Mouse (Mus musculus): Measurements from ENCODE around the gene Olfr1393. TPM values are rescaled to one million over a fixed set of nuclear protein-coding genes. Genes with fewer than 3 reads are reported as not detected.

Olfr1393 gene
- not detected in 2 replicates for total RNA-seq (2017)

DNA sequence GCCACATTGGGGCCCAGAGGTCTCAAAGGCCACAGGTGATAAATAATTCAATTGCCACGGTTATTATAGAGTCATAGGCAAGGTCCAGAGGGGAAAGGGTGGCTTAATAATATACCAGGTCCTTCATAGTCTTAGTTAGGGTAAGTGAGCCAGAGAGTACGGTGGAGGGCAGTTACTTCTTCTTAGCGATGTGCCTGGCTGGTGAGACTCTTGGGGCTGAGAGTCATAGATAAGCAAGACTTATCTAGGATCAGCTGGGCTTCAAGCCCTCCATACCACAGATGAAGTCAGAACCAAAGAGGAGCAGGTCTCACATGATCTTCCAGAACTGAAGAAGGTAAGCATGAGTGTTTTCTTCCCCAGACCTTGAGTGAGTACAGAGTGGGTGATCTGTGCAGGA lies at the start of gene Olfr1393:
Gene Olfr1393, plus strand, starts transcription at position 83 of the 400 bp plus-strand sequence.
- ATAC-seq (replicated peaks in 1 of 2; ENCODE audit: insufficient read depth in 1 of 2, low FRiP score in 2 of 2, low TSS enrichment in 1 of 2, low read depth in 1 of 2, poor library complexity in 2 of 2, severe bottlenecking in 2 of 2) = no peak

GRCm38 (mm10) chr11:49232781-49233180 lies 45.3 kb upstream of the Olfr1393 start:
- no peak for ATAC-seq (replicated peaks in 1 of 2; ENCODE audit: insufficient read depth in 1 of 2, low FRiP score in 2 of 2, low TSS enrichment in 1 of 2, low read depth in 1 of 2, poor library complexity in 2 of 2, severe bottlenecking in 2 of 2)

DNA sequence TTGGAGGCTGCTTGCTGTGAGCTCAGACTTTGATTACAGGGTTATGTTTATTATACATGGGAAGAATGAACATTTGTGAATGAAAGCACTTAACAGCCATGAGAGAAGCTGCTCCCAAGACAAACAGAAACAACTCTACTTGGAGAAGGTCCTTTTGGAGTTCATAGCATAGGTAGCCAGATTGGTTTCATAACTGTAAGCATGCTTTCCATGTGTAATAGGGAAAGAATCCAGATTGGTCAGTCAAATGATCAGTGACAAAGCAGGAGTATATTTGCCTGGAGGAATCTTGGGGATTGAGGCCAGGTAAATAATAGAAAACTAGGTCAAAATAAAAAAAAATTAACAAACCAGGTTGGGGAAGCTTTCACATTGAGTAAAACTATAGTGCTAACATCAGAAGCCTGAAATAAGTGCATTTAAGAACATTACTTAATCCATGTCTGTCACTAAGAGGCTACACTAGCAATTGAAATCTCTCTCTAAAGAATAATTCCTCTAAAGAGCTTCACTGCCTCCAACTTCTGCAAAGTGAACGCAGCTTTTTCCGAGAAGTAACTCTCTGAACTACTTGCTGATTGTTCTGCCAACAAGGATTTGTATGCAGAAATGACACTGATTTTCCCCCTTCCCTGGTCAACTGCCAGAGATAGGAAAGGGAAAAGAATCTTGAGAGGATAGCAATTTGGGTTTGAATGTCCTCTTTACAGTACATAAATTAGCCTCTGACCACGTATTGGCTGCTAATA lies 42.5 kb upstream of the Olfr1393 start:
- ATAC-seq (replicated peaks in 1 of 2; ENCODE audit: insufficient read depth in 1 of 2, low FRiP score in 2 of 2, low TSS enrichment in 1 of 2, low read depth in 1 of 2, poor library complexity in 2 of 2, severe bottlenecking in 2 of 2) = peak in 1 of 2 experiments; percentile 46; a peak in 1 of 4 replicates

- no peak for ATAC-seq (replicated peaks in 1 of 2; ENCODE audit: insufficient read depth in 1 of 2, low FRiP score in 2 of 2, low TSS enrichment in 1 of 2, low read depth in 1 of 2, poor library complexity in 2 of 2, severe bottlenecking in 2 of 2)
Observed at GRCm38 (mm10) chr11:49236891-49237290, 41.2 kb upstream of the Olfr1393 start.

DNA sequence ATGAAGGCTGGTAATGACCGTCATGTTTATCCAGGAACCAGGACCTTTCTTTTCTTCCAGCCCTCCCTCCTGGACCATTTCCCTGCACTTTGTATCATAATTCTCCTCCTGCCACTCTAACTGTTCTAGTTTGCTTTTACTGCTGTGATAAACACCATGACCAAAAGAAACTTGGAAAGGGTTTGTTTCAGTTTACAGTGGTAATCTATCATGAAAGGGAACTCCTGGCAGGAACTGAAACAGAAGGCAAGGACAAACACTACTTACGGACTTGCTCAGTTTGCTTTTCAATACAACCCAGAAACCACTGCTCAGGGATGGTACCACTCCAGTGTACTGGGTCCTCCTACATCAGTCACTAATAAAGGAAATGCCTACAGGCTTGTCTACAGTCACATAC lies 40.6 kb upstream of the Olfr1393 start:
- ATAC-seq (replicated peaks in 1 of 2; ENCODE audit: insufficient read depth in 1 of 2, low FRiP score in 2 of 2, low TSS enrichment in 1 of 2, low read depth in 1 of 2, poor library complexity in 2 of 2, severe bottlenecking in 2 of 2) = peak; percentile 23 to 38; a peak in 2 of 4 replicates

GRCm38 (mm10) chr11:49240310-49240709 lies 37.8 kb upstream of the Olfr1393 start:
- ATAC-seq (replicated peaks in 1 of 2; ENCODE audit: insufficient read depth in 1 of 2, low FRiP score in 2 of 2, low TSS enrichment in 1 of 2, low read depth in 1 of 2, poor library complexity in 2 of 2, severe bottlenecking in 2 of 2) = no peak

DNA sequence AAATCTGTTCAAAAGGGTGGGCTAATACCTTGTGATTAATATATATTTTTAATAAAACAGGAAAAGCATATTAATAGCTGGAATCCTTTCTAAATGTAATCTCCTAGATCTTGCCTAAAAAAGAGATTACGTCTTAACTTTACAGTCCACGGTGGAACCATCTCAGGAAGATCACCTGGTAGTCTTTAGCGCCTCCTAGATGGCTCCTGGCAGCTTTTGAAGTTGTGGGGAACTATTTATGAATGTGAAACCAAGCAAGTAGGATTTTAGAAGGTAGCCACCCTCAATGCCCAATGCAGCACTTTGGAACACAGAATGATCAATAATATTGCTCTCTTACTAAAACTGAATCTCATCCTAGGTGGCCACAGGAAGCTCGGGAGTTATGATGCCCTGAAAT lies 37.2 kb upstream of the Olfr1393 start:
- ATAC-seq (replicated peaks in 1 of 2; ENCODE audit: insufficient read depth in 1 of 2, low FRiP score in 2 of 2, low TSS enrichment in 1 of 2, low read depth in 1 of 2, poor library complexity in 2 of 2, severe bottlenecking in 2 of 2) = no peak

GRCm38 (mm10) chr11:49241471-49241870 lies 36.6 kb upstream of the Olfr1393 start:
- peak; percentile 59 to 67 for ATAC-seq (replicated peaks in 1 of 2; ENCODE audit: insufficient read depth in 1 of 2, low FRiP score in 2 of 2, low TSS enrichment in 1 of 2, low read depth in 1 of 2, poor library complexity in 2 of 2, severe bottlenecking in 2 of 2)

- no peak; a peak in 1 of 4 replicates for ATAC-seq (replicated peaks in 1 of 2; ENCODE audit: insufficient read depth in 1 of 2, low FRiP score in 2 of 2, low TSS enrichment in 1 of 2, low read depth in 1 of 2, poor library complexity in 2 of 2, severe bottlenecking in 2 of 2)
Observed at GRCm38 (mm10) chr11:49242944-49243626, 35.0 kb upstream of the Olfr1393 start.

DNA sequence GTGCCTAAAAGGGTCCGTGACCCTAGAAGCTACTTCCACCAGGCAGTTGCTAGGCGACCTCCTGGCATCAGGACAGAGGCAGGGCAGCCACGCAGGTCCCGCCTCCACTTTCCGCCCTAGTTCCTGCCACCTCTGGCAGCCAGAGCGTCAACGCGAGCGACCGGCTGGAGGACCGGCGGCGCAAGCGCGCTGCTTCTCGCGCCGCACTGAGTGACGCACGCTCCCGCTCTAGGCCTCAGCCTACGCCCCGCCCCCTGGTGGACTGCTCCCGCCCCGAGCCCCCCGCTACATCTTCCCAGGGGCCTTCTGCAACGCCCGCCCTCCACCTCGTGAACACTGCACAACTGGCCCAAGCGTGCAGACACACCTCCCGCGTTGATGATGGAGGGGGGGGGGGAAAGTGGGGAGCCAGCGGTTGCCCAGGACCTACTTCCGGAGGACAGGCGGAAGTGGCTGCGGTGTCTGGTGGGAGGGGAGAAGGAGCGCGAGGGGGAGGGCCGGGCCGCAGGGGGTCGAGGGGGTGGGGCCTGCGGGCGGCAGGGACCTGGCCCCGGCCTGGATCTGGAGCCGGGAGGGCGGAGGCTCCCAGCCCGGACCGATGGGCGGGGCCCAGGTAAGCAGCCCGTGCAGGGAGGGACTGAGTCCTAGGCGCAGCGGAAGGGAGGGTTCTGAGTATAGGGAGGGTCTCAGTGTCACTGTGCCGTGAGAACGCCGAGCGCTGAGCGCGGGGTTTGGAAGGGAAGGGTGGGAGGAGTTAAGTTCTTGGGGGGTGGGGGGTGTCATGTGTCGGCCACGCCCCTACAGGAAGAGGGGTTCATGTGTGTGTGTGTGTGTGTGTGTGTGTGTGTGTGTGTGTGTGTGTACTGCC lies 34.1 kb upstream of the Olfr1393 start, which contains the start of gene Mgat1:
Gene Mgat1, plus strand, starts transcription at position 465 of the 868 bp plus-strand sequence.
- peak; percentile 60 to 79 for ATAC-seq (replicated peaks in 1 of 2; ENCODE audit: insufficient read depth in 1 of 2, low FRiP score in 2 of 2, low TSS enrichment in 1 of 2, low read depth in 1 of 2, poor library complexity in 2 of 2, severe bottlenecking in 2 of 2)

- ATAC-seq (replicated peaks in 1 of 2; ENCODE audit: insufficient read depth in 1 of 2, low FRiP score in 2 of 2, low TSS enrichment in 1 of 2, low read depth in 1 of 2, poor library complexity in 2 of 2, severe bottlenecking in 2 of 2) = no peak
Observed at GRCm38 (mm10) chr11:49244595-49244930, 33.5 kb upstream of the Olfr1393 start.

- ATAC-seq (replicated peaks in 1 of 2; ENCODE audit: insufficient read depth in 1 of 2, low FRiP score in 2 of 2, low TSS enrichment in 1 of 2, low read depth in 1 of 2, poor library complexity in 2 of 2, severe bottlenecking in 2 of 2) = no peak
Observed at GRCm38 (mm10) chr11:49245176-49245575, 32.9 kb upstream of the Olfr1393 start.

DNA sequence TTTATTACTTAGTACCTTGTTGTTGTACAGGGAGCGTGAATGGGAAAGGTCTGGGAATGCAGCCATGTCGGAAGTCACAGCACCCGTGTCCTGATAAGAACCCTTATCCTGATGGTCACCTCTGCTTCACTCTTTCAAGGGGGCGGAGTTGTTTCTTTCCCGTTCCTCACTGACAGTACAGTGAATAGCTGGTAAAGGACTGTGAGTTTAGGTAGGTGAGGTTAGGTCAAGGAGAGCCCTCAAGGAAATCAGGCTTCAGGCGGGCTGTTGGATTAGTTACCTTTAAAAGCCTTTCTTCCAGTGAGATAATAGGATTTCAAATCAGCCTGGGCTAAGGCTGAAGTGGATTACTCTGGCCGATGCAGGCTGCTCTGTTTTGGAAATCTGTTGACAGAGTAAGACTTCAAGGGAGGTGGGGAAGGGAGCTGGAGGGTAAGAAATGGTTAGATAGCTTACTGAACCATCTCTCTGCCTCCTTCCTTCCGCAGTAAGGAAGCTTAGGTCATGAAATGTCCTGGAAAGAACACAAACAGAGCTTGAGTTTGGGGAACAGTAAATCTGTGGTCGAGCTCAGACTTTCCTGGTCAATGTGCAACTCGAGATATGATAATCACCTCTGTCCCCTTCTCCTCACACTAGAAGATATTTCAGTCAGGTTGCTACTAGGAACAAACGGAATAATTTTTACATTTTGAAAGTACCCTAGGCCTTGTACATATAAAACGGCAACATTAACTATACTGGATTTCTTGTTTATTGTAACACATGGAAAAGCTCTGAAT lies 32.3 kb upstream of the Olfr1393 start:
- ATAC-seq (replicated peaks in 1 of 2; ENCODE audit: insufficient read depth in 1 of 2, low FRiP score in 2 of 2, low TSS enrichment in 1 of 2, low read depth in 1 of 2, poor library complexity in 2 of 2, severe bottlenecking in 2 of 2) = no peak

DNA sequence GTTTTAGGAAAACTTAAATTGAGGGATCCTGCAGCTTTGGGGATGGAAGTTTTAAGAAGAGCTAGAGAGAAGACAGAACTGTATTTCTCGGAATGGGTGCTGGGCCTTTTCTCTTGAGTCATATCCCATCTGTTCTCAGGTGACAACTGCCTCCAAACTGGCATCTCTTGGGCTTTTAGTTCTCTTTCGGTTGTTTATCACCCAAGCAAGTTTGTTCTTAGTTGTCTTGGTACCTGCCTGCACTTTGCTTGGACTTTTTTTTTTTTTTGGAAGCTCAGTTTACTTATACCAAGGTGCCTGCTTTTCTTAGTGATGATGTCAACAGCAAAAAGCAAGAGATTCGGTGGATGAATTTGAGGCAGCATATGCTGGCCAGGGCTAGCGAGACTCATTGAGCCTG lies 31.6 kb upstream of the Olfr1393 start:
- ATAC-seq (replicated peaks in 1 of 2; ENCODE audit: insufficient read depth in 1 of 2, low FRiP score in 2 of 2, low TSS enrichment in 1 of 2, low read depth in 1 of 2, poor library complexity in 2 of 2, severe bottlenecking in 2 of 2) = no peak

- no peak for ATAC-seq (replicated peaks in 1 of 2; ENCODE audit: insufficient read depth in 1 of 2, low FRiP score in 2 of 2, low TSS enrichment in 1 of 2, low read depth in 1 of 2, poor library complexity in 2 of 2, severe bottlenecking in 2 of 2)
Observed at GRCm38 (mm10) chr11:49247255-49247654, 30.8 kb upstream of the Olfr1393 start.

DNA sequence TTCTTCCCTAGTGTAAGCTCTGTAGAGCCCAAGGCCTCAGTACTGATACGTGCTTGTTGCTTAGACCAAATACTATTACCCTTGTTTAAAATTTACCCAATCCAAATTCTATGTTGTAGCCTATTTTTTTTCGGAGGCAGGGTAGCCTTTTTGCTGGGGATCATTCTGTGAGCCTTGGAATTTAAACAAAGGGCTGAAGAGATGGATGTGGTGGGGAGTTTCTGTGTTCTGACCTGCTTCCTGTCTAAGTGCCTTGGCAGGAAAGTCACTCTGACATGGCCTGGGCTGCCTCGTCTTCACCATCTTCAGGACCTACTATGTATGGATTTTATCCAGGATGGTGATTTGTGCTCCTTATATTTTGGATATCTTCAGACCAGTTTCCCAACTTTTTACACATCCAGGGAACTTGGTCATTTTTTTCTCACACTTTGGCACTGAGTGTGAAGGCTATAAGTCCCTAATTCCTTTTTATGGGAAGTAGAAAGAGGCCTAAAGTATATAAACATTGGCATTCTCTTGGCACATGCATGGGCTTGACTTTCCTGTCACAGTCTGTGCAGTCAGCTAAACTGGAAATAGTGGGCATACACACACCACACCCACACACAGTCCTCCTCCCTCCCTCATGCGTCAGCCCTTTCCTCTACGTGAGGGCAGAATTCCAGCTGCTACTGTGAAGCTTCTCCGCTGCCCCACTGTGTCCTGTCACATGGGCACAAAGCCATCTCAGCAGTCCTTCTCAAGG lies 29.7 kb upstream of the Olfr1393 start:
- ATAC-seq (replicated peaks in 1 of 2; ENCODE audit: insufficient read depth in 1 of 2, low FRiP score in 2 of 2, low TSS enrichment in 1 of 2, low read depth in 1 of 2, poor library complexity in 2 of 2, severe bottlenecking in 2 of 2) = no peak

Measured in hematopoietic stem cell, adult 5-6 weeks (primary cell).